Comparison of ENCODE assay signal across 9 mouse cellular contexts in genomic region chr12:117412257-117412656, GRCm38 (mm10).
DNase-seq lines count a peak whose midpoint lies in the region; ATAC-seq and TF ChIP-seq lines count a peak whose summit lies in the region.
"Had no signal": no experiment of that assay in that cellular context is flagged by ENCODE, and none has a peak within 500 bp of the region (broad histone marks: within the 10 kb centered on the region; RNA-seq: fewer than 3 reads in every experiment).

No protein-coding gene starts in this region.

- no peak overlapping the region for H3K4me3 ChIP-seq in cerebellum, adult 2 months (replicated peaks; ENCODE audit: insufficient read depth, low read depth, low read length)
- no peak overlapping the region for H3K4me3 ChIP-seq in hindbrain, embryonic 12.5 days
- H3K4me3 ChIP-seq: liver, embryonic 13.5 days had no signal

- no peaks in the 10 kb centered on the region for H3K27me3 ChIP-seq in cerebellum, adult 2 months (ENCODE audit: control insufficient read depth, insufficient read depth, low read length)
- H3K27me3 ChIP-seq in hindbrain, embryonic 12.5 days = no peaks in the 10 kb centered on the region
- H3K27me3 ChIP-seq: liver, embryonic 13.5 days had no signal

- no peak overlapping the region for H3K9ac ChIP-seq in hindbrain, embryonic 12.5 days
- H3K9ac ChIP-seq: liver, embryonic 13.5 days had no signal

- no peak overlapping the region for H3K27ac ChIP-seq in cerebellum, adult 2 months (ENCODE audit: insufficient read depth, low read length)
- H3K27ac ChIP-seq in hindbrain, embryonic 12.5 days = no peak overlapping the region
- H3K27ac ChIP-seq: liver, embryonic 13.5 days had no signal

- H3K36me3 ChIP-seq in hindbrain, embryonic 12.5 days = no peaks in the 10 kb centered on the region
- H3K36me3 ChIP-seq: liver, embryonic 13.5 days had no signal

- no peak for TF ChIP-seq CTCF in cerebellum, adult 2 months (IDR thresholded peaks at IDR 0.05; ENCODE audit: borderline replicate concordance, insufficient read depth, low read depth, low read length)

- no peak for ATAC-seq in hindbrain, embryonic 12.5 days (ENCODE audit: low FRiP score)

- no peak overlapping the region for H3K4me2 ChIP-seq in hindbrain, embryonic 12.5 days (replicated peaks)
- H3K4me2 ChIP-seq: liver, embryonic 13.5 days had no signal

- WGBS in cerebellum, adult 2 months = 22% methylated on average over 6 of the region's 6 CpGs
- 64% methylated on average over 6 of the region's 6 CpGs for WGBS in hindbrain, embryonic 12.5 days

- DNase-seq in gastrocnemius, postnatal 10 days = peak; percentile 29
- DNase-seq in gastrocnemius, postnatal 36 days = no peak
- DNase-seq in brain, adult 2 months (ENCODE audit: low read depth, low spot score) = peak; percentile 68
- DNase-seq in heart, postnatal 36 days = peak; percentile 44 to 53
- peak; percentile 74 for DNase-seq in lung, postnatal 14 days
- no peak for DNase-seq in spleen, postnatal 36 days (ENCODE audit: low spot score in 2 of 2)
- DNase-seq in cerebellum, adult 2 months = no peak
- DNase-seq: liver, embryonic 13.5 days had no signal

- intact Hi-C loops in gastrocnemius, postnatal 36 days (cut with DNase I) = no loop called here
- intact Hi-C loops in heart, postnatal 36 days (cut with DNase I) = no loop called here

- no peak for TF ChIP-seq POLR2A in cerebellum, adult 2 months (IDR thresholded peaks at IDR 0.05; ENCODE audit: borderline replicate concordance, insufficient read depth, low read length)

- H3K4me1 ChIP-seq in cerebellum, adult 2 months (ENCODE audit: control insufficient read depth, insufficient read depth, low read length) = no peaks in the 10 kb centered on the region
- peaks cover 14% of the 10 kb centered on the region; the same call in 1 of the 2 replicates for H3K4me1 ChIP-seq in hindbrain, embryonic 12.5 days
- H3K4me1 ChIP-seq: liver, embryonic 13.5 days had no signal

- no peaks in the 10 kb centered on the region for H3K9me3 ChIP-seq in hindbrain, embryonic 12.5 days (replicated peaks)
- H3K9me3 ChIP-seq: liver, embryonic 13.5 days had no signal

Comparison
In these comparisons a context has a peak if more than half of its experiments do, and no peak if none do; other contexts are left out.
1. DNase-seq: peak in gastrocnemius, postnatal 10 days (single experiment), brain, adult 2 months (single experiment), heart, postnatal 36 days (2 of 2) and lung, postnatal 14 days (single experiment); none in gastrocnemius, postnatal 36 days (0 of 2), spleen, postnatal 36 days (0 of 2) and cerebellum, adult 2 months (0 of 2).